Mouse (Mus musculus): ENCODE measurements around the gene Rpl29. TPM values are rescaled to one million over a fixed set of nuclear protein-coding genes. Genes with fewer than 3 reads are reported as not detected.

Gene Rpl29
- total RNA-seq (2014; rRNA removed) = 182 and 210 TPM in 2 replicates
- polyA plus RNA-seq (2012; rRNA removed) = 230 and 232 TPM in 2 replicates

DNA sequence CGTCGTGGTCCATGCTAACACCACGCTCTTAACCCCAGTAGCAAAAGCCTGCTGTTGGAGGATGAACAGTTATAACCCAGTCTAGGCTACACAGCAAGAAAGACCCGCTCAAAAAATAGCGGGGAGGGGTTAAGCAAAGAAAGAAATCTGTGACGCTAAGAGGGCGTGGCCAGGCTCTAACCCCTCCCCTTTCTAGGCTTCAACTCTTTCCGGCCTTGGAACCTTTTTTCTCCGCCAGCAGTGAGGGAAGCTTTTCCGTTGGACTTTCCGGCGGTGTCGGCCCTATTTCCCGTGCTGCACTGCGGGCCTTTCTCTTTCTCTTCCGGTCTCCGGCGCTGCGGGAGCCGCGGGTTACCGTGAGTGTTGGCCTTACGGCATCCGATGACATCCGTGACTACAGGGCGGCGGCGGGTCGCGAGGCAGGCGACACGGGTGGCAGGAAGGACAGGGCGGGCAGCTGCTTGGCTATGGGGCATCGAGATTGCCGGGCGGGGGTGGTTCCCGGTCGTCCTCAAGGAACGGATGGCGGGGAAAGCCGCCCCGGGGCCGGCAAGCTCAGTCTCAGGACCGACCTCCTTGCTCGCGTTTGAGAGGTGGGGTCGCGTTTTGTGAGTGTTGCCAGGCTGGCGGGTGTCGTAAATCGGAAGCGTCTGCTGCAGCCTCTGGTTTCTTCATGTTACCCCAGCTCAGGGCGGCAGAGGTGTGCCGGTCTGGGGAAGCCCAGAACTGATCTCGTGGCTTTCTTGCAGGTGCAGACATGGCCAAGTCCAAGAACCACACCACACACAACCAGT, at the start of gene Rpl29:
Gene Rpl29, plus strand, starts transcription at position 234 of the 794 bp plus-strand sequence.
- TF ChIP-seq POLR2A (IDR thresholded peaks at IDR 0.05; ENCODE audit: extremely low read depth, insufficient read depth, low read length) = peak; percentile 68; the same call in 1 of the 2 replicates
- TF ChIP-seq CTCF (IDR thresholded peaks at IDR 0.05; ENCODE audit: low read depth, low read length) = no peak
- DNase-seq (ENCODE audit: extremely low read depth, low read depth, low spot score) = peak; percentile 89
- under 1% methylated on average over 55 of the region's 55 CpGs for WGBS

DNA sequence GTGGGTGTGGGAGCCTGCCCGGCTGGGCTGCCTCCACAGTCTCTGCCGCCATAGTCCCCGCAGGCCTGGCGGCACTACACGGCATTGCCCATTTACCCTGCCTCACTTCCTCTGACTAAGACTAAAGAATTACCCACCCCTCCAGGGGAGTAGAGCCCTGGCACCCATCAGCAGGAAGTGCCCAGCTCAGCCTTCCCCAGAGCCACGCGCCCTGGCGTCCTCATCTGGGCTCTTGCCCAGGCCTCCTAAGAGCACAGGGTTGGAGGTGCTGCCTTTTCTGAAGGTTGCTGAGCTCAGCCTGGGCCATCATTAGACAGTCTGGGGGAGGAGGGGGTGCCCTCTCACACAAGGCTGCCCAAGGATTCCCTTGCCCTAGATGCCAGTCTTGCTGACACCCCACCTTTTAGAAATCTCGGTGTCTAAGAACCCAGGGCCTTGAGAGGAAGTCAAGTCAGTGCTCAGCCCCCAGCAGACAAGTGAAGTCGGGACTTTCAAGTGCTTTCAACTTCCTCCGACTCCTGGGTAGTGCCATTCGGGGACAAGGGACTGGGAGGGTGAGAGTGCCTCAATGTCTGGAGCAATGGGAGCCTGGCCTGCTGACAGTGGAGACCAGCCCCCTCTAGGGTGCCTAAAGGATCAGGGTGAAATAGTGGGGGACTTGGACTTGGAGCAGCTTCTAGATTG, 42.9 kb upstream of the Rpl29 start:
- TF ChIP-seq POLR2A (IDR thresholded peaks at IDR 0.05; ENCODE audit: extremely low read depth, insufficient read depth, low read length) (no peak), CTCF (IDR thresholded peaks at IDR 0.05; ENCODE audit: low read depth, low read length) (no peak)
- Histone ChIP-seq H3K9ac (ENCODE audit: low read depth, low read length) (no peak overlapping the region), H3K4me1 (ENCODE audit: control insufficient read depth, insufficient read depth, low read length) (no peaks in the 10 kb centered on the region), H3K36me3 (ENCODE audit: control insufficient read depth, insufficient read depth, low read length) (no peaks in the 10 kb centered on the region), H3K27me3 (ENCODE audit: control insufficient read depth, insufficient read depth, low read length) (no peaks in the 10 kb centered on the region), H3K27ac (replicated peaks; ENCODE audit: insufficient read depth, low read depth, low read length) (no peak overlapping the region), H3K79me2 (ENCODE audit: control insufficient read depth, insufficient read depth, low read length) (no peaks in the 10 kb centered on the region), H3K4me3 (ENCODE audit: insufficient read depth, low read depth, low read length) (no peak overlapping the region)
- DNase-seq (ENCODE audit: extremely low read depth, low read depth, low spot score) = no peak
- 79% methylated on average over 12 of the region's 12 CpGs for WGBS

More for the DNA sequence above, at the start of gene Rpl29:
- H3K27ac ChIP-seq (replicated peaks; ENCODE audit: insufficient read depth, low read depth, low read length) = peak within 1 kb of the TSS; percentile 89
- peak within 1 kb of the TSS; percentile 96 for H3K9ac ChIP-seq (ENCODE audit: low read depth, low read length)
- peak within 1 kb of the TSS; percentile 98 for H3K4me3 ChIP-seq (ENCODE audit: insufficient read depth, low read depth, low read length)
- peaks cover 19% of the 10 kb centered on the region for H3K36me3 ChIP-seq (ENCODE audit: control insufficient read depth, insufficient read depth, low read length)
- peaks cover 6% of the 10 kb centered on the region for H3K4me1 ChIP-seq (ENCODE audit: control insufficient read depth, insufficient read depth, low read length)
- H3K27me3 ChIP-seq (ENCODE audit: control insufficient read depth, insufficient read depth, low read length) = no peaks in the 10 kb centered on the region
- H3K79me2 ChIP-seq (ENCODE audit: control insufficient read depth, insufficient read depth, low read length) = peaks cover 6% of the 10 kb centered on the region

GRCm38 (mm10) chr9:106392828-106393527, 36.3 kb upstream of the Rpl29 start:
- H3K36me3 ChIP-seq (ENCODE audit: control insufficient read depth, insufficient read depth, low read length) = no peaks in the 10 kb centered on the region
- no peak for DNase-seq (ENCODE audit: extremely low read depth, low read depth, low spot score)
- no peaks in the 10 kb centered on the region for H3K79me2 ChIP-seq (ENCODE audit: control insufficient read depth, insufficient read depth, low read length)
- no peaks in the 10 kb centered on the region for H3K27me3 ChIP-seq (ENCODE audit: control insufficient read depth, insufficient read depth, low read length)
- H3K4me3 ChIP-seq (ENCODE audit: insufficient read depth, low read depth, low read length) = no peak overlapping the region
- TF ChIP-seq POLR2A (IDR thresholded peaks at IDR 0.05; ENCODE audit: extremely low read depth, insufficient read depth, low read length) (no peak), CTCF (IDR thresholded peaks at IDR 0.05; ENCODE audit: low read depth, low read length) (no peak)
- no peak overlapping the region for H3K9ac ChIP-seq (ENCODE audit: low read depth, low read length)
- no peak overlapping the region for H3K27ac ChIP-seq (replicated peaks; ENCODE audit: insufficient read depth, low read depth, low read length)
- WGBS = 83% methylated on average over 11 of the region's 11 CpGs
- no peaks in the 10 kb centered on the region for H3K4me1 ChIP-seq (ENCODE audit: control insufficient read depth, insufficient read depth, low read length)

DNA sequence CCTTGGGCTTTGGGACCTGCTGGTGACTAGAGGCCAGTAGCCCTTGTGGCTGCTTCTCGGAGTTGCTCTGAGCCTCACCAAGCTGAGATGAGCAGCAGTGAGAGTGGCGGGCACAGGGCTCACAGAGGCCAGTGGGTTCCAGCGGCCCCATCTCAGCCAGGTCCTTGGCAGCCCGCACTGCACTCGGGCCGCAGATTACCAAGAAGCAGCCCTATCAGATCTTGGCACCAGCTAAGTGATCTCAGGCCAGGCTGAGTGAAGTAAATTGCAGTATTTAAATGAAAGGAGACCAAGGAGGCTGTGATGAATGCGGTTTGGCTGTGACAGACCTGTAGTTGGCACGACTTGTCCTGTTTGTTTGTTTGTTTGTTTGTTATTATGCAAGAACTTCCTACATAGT, 35.7 kb upstream of the Rpl29 start:
- TF ChIP-seq POLR2A (IDR thresholded peaks at IDR 0.05; ENCODE audit: extremely low read depth, insufficient read depth, low read length) (no peak), CTCF (IDR thresholded peaks at IDR 0.05; ENCODE audit: low read depth, low read length) (no peak)
- H3K4me3 ChIP-seq (ENCODE audit: insufficient read depth, low read depth, low read length) = no peak overlapping the region
- H3K27ac ChIP-seq (replicated peaks; ENCODE audit: insufficient read depth, low read depth, low read length) = no peak overlapping the region
- no peaks in the 10 kb centered on the region for H3K36me3 ChIP-seq (ENCODE audit: control insufficient read depth, insufficient read depth, low read length)
- 87% methylated on average over 8 of the region's 8 CpGs for WGBS
- no peak for DNase-seq (ENCODE audit: extremely low read depth, low read depth, low spot score)
- H3K27me3 ChIP-seq (ENCODE audit: control insufficient read depth, insufficient read depth, low read length) = no peaks in the 10 kb centered on the region
- H3K79me2 ChIP-seq (ENCODE audit: control insufficient read depth, insufficient read depth, low read length) = no peaks in the 10 kb centered on the region
- peaks cover 3% of the 10 kb centered on the region; the same call in 1 of the 2 replicates for H3K4me1 ChIP-seq (ENCODE audit: control insufficient read depth, insufficient read depth, low read length)
- no peak overlapping the region for H3K9ac ChIP-seq (ENCODE audit: low read depth, low read length)

DNA sequence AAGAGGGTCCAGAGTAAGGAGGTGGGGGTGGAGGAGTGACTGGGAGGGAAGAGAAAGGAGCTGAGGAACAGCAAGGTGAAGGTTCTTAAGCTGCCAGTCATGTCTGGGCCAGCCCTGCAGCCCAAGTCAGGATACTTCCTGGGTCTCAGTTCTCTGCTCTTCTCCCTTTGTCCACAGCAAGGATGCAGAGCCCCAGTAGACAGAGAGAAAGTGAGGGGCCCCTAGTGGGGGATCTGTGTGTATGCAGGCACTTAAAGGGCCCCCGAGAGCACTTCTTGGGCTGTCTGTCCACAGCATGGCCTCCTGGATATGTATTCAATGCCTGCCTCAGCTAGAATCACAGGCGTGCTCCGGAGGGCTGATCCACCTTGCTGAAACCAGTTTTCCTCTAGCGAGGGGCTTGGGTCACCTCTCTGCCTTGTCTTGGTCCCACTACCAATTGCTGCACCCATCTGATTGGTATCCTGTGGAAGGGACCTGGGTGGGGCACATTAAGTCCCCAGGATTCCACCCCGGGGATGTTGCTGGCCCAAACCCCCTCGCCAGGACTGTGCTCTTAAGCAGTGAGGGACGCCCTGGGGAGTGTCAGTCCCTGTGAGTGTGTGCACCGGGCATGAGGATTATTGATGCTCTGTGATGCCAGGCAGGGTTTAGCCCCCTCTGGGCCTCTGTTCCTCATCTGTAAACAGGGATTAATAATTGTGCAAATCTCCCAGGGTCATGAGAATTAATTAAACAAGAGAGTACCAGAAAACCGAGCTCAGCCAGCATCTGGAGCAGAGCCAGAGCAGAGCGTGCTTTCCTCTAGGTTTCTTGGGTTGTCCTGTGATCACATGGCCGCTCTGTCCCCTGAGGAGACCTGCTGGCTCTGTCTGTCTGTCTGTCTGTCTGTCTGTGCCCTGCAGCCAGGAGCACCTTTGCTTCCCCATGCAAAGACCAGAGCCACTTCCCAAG, 34.3 kb upstream of the Rpl29 start:
- Histone ChIP-seq H3K4me1 (ENCODE audit: control insufficient read depth, insufficient read depth, low read length) (peaks cover 3% of the 10 kb centered on the region; the same call in 1 of the 2 replicates), H3K9ac (ENCODE audit: low read depth, low read length) (no peak overlapping the region), H3K27me3 (ENCODE audit: control insufficient read depth, insufficient read depth, low read length) (no peaks in the 10 kb centered on the region), H3K27ac (replicated peaks; ENCODE audit: insufficient read depth, low read depth, low read length) (no peak overlapping the region), H3K4me3 (ENCODE audit: insufficient read depth, low read depth, low read length) (no peak overlapping the region), H3K79me2 (ENCODE audit: control insufficient read depth, insufficient read depth, low read length) (no peaks in the 10 kb centered on the region), H3K36me3 (ENCODE audit: control insufficient read depth, insufficient read depth, low read length) (no peaks in the 10 kb centered on the region)
- WGBS = 62% methylated on average over 11 of the region's 11 CpGs
- no peak for DNase-seq (ENCODE audit: extremely low read depth, low read depth, low spot score)
- no peak for TF ChIP-seq CTCF (IDR thresholded peaks at IDR 0.05; ENCODE audit: low read depth, low read length)
- no peak for TF ChIP-seq POLR2A (IDR thresholded peaks at IDR 0.05; ENCODE audit: extremely low read depth, insufficient read depth, low read length)

Measured in liver, adult 2 months (tissue).